Comparison of ENCODE assay signal across 12 mouse cellular contexts in the genomic region with DNA sequence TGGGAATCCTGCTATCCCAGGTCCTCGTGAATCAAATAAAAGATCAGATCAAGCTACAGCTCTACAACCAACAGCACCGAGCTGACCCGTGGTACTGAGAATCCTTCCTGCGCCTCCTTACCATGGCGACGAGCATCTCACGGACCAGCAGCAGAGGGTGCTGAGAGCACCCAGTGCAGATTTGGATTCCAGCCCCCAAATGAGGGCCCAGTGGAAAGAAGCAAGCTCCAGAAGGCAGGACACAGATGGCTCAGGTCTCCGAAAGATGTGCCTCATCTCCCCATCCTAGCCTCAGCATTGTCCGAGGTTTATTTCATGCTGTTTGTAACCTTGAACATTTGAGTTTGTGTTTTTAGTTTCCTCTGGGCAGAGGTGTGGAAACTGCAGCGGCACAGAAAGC. TPM values are rescaled to one million over a fixed set of nuclear protein-coding genes. Genes with fewer than 3 reads are reported as not detected.
DNase-seq lines count a peak whose midpoint lies in the region; ATAC-seq and TF ChIP-seq lines count a peak whose summit lies in the region.
"Had no signal": no experiment of that assay in that cellular context is flagged by ENCODE, and none has a peak within 500 bp of the region (broad histone marks: within the 10 kb centered on the region; RNA-seq: fewer than 3 reads in every experiment).

No protein-coding gene starts in this region.

- no peak for DNase-seq in forebrain, embryonic 10.5 days (ENCODE audit: extremely low spot score, low spot score)
- no peak for DNase-seq in forebrain, embryonic 11.5 days (ENCODE audit: low spot score)
- no peak for DNase-seq in left cerebral cortex, adult 2 months (ENCODE audit: extremely low spot score in 1 of 2, low spot score in 2 of 2)
- DNase-seq in left cerebral cortex, postnatal 10 days (ENCODE audit: extremely low spot score in 1 of 2, low spot score in 2 of 2) = no peak
- no peak for DNase-seq in gastrocnemius, postnatal 36 days
- no peak for DNase-seq in adrenal gland, postnatal 4 days (ENCODE audit: low spot score in 2 of 2)
- DNase-seq: B cell, adult 2 months; kidney, adult 11 months had no signal

- no peak; the same call in 1 of the 2 replicates for TF ChIP-seq CTCF in left cerebral cortex, adult 2 months (IDR thresholded peaks at IDR 0.05)

- intact Hi-C loops in left cerebral cortex, adult 2 months (cut with DNase I) = no loop called here
- intact Hi-C loops in left cerebral cortex, postnatal 10 days (cut with DNase I) = no loop called here
- intact Hi-C loops in gastrocnemius, postnatal 36 days (cut with DNase I) = no loop called here

- no peak for ATAC-seq in forebrain, embryonic 11.5 days (replicated peaks; ENCODE audit: low FRiP score)
- ATAC-seq in forebrain, embryonic 13.5 days = peak; percentile 21; the same call in 1 of the 2 replicates
- ATAC-seq in midbrain, embryonic 15.5 days (replicated peaks) = peak; percentile 18; the same call in 1 of the 2 replicates

- no peak overlapping the region for H3K4me2 ChIP-seq in forebrain, embryonic 11.5 days (ENCODE audit: low read depth, low read length, severe bottlenecking)
- peak overlapping the region; percentile 59 for H3K4me2 ChIP-seq in forebrain, embryonic 13.5 days
- peak overlapping the region; percentile 52 for H3K4me2 ChIP-seq in midbrain, embryonic 15.5 days

- H3K4me3 ChIP-seq in forebrain, embryonic 10.5 days = 0 out of 2 replicates have a peak overlapping the region, but pooled peaks have one; percentile 45
- no peak overlapping the region for H3K4me3 ChIP-seq in forebrain, embryonic 11.5 days (ENCODE audit: low read depth, low read length)
- H3K4me3 ChIP-seq in left cerebral cortex, adult 2 months = no peak overlapping the region
- H3K4me3 ChIP-seq in forebrain, embryonic 13.5 days = no peak overlapping the region
- H3K4me3 ChIP-seq in midbrain, embryonic 15.5 days = 0 out of 2 replicates have a peak overlapping the region, but pooled peaks have one; percentile 19

- 60% methylated on average over 10 of the region's 10 CpGs for WGBS in forebrain, embryonic 10.5 days
- 55% methylated on average over 10 of the region's 10 CpGs for WGBS in forebrain, embryonic 11.5 days
- 59% methylated on average over 10 of the region's 10 CpGs for whole genome bisulfite sequencing in forebrain, embryonic 13.5 days
- 57% methylated on average over 10 of the region's 10 CpGs for WGBS in midbrain, embryonic 15.5 days

- peaks cover 5% of the 10 kb centered on the region; the same call in 1 of the 2 replicates for H3K36me3 ChIP-seq in forebrain, embryonic 10.5 days (replicated peaks)
- H3K36me3 ChIP-seq in forebrain, embryonic 11.5 days (ENCODE audit: control insufficient read depth, insufficient read depth, low read length) = no peaks in the 10 kb centered on the region
- H3K36me3 ChIP-seq in forebrain, embryonic 13.5 days (ENCODE audit: poor library complexity, severe bottlenecking) = no peaks in the 10 kb centered on the region
- H3K36me3 ChIP-seq in midbrain, embryonic 15.5 days (replicated peaks) = no peaks in the 10 kb centered on the region
- H3K36me3 ChIP-seq: stomach, embryonic 15.5 days had no signal

- no peaks in the 10 kb centered on the region for H3K9me3 ChIP-seq in forebrain, embryonic 10.5 days
- H3K9me3 ChIP-seq in forebrain, embryonic 11.5 days (ENCODE audit: control insufficient read depth, low read length) = no peaks in the 10 kb centered on the region
- no peaks in the 10 kb centered on the region for H3K9me3 ChIP-seq in forebrain, embryonic 13.5 days (replicated peaks)
- H3K9me3 ChIP-seq in midbrain, embryonic 15.5 days = no peaks in the 10 kb centered on the region
- H3K9me3 ChIP-seq: stomach, embryonic 15.5 days had no signal

- peaks cover 42% of the 10 kb centered on the region for H3K27me3 ChIP-seq in forebrain, embryonic 10.5 days (ENCODE audit: poor library complexity, severe bottlenecking)
- H3K27me3 ChIP-seq in forebrain, embryonic 11.5 days (ENCODE audit: control insufficient read depth, insufficient read depth, low read length) = no peaks in the 10 kb centered on the region
- peaks cover 2% of the 10 kb centered on the region; the same call in 1 of the 2 replicates for H3K27me3 ChIP-seq in forebrain, embryonic 13.5 days
- H3K27me3 ChIP-seq in midbrain, embryonic 15.5 days (replicated peaks) = 0 out of 2 replicates have a peak, but pooled peaks cover 3% of the 10 kb centered on the region
- H3K27me3 ChIP-seq: stomach, embryonic 15.5 days had no signal

- H3K27ac ChIP-seq in forebrain, embryonic 10.5 days = peak overlapping the region; percentile 42
- H3K27ac ChIP-seq in forebrain, embryonic 11.5 days (ENCODE audit: low read depth, low read length) = no peak overlapping the region
- peak overlapping the region; percentile 77 for H3K27ac ChIP-seq in left cerebral cortex, adult 2 months
- H3K27ac ChIP-seq in forebrain, embryonic 13.5 days = no peak overlapping the region
- peak overlapping the region; percentile 52 for H3K27ac ChIP-seq in midbrain, embryonic 15.5 days
- H3K27ac ChIP-seq: stomach, embryonic 15.5 days had no signal

- peaks cover 29% of the 10 kb centered on the region for H3K4me1 ChIP-seq in forebrain, embryonic 10.5 days
- peaks cover 10% of the 10 kb centered on the region for H3K4me1 ChIP-seq in forebrain, embryonic 11.5 days (replicated peaks; ENCODE audit: control insufficient read depth, insufficient read depth, low read length)
- peaks cover 27% of the 10 kb centered on the region for H3K4me1 ChIP-seq in forebrain, embryonic 13.5 days
- H3K4me1 ChIP-seq in midbrain, embryonic 15.5 days = peaks cover 26% of the 10 kb centered on the region

- H3K9ac ChIP-seq in forebrain, embryonic 11.5 days (ENCODE audit: low read length) = no peak overlapping the region
- H3K9ac ChIP-seq in forebrain, embryonic 13.5 days = 0 out of 2 replicates have a peak overlapping the region, but pooled peaks have one; percentile 26
- H3K9ac ChIP-seq in midbrain, embryonic 15.5 days = no peak overlapping the region
- H3K9ac ChIP-seq: stomach, embryonic 15.5 days had no signal

RNA-seq across cellular contexts. Expression of gene Smo, which starts 17.8 kb away (rescaled TPM):
- 51.2 and 52.7 TPM in 2 replicates for polyA plus RNA-seq in forebrain, embryonic 10.5 days (2016; fragmentation: Nextera tagmentation; extraction: Ambion mirVana)
- polyA plus RNA-seq in forebrain, embryonic 11.5 days (2014; fragmentation: Nextera tagmentation; extraction: Ambion mirVana) = 72.8 and 78.2 TPM in 2 replicates
- 1 to 10 TPM; 9.0 to 9.2 TPM for total RNA-seq in left cerebral cortex, adult 2 months (2021)
- total RNA-seq in left cerebral cortex, postnatal 10 days (2021) = 10 to 100 TPM; 10.6 to 11.3 TPM
- polyA plus RNA-seq in forebrain, embryonic 13.5 days (2015; fragmentation: Nextera tagmentation; extraction: Ambion mirVana) = 20.5 and 21.1 TPM in 2 replicates
- 12.3 and 14.2 TPM in 2 replicates for polyA plus RNA-seq in midbrain, embryonic 15.5 days (2015; fragmentation: Nextera tagmentation; extraction: Ambion mirVana)
- 1 to 10 TPM; 4.4 to 4.5 TPM for total RNA-seq in gastrocnemius, postnatal 36 days (2021)
- total RNA-seq in adrenal gland, postnatal 4 days (2021) = 10 to 100 TPM; 88.5 to 94.3 TPM
- total RNA-seq: neutrophil, adult 5-6 weeks had no signal

RNA-seq across cellular contexts. Expression of gene Tspan33, which starts 23.5 kb away (rescaled TPM):
- 11.5 and 13.3 TPM in 2 replicates for polyA plus RNA-seq in forebrain, embryonic 10.5 days (2016; fragmentation: Nextera tagmentation; extraction: Ambion mirVana)
- 7.4 and 8.3 TPM in 2 replicates for polyA plus RNA-seq in forebrain, embryonic 11.5 days (2014; fragmentation: Nextera tagmentation; extraction: Ambion mirVana)
- total RNA-seq in left cerebral cortex, adult 2 months (2021) = 10 to 100 TPM; 27.5 to 28.2 TPM
- 10 to 100 TPM; 18.8 to 20.4 TPM for total RNA-seq in left cerebral cortex, postnatal 10 days (2021)
- polyA plus RNA-seq in forebrain, embryonic 13.5 days (2015; fragmentation: Nextera tagmentation; extraction: Ambion mirVana) = 4.3 and 5.6 TPM in 2 replicates
- 6.5 and 8.3 TPM in 2 replicates for polyA plus RNA-seq in midbrain, embryonic 15.5 days (2015; fragmentation: Nextera tagmentation; extraction: Ambion mirVana)
- total RNA-seq in gastrocnemius, postnatal 36 days (2021) = 1 to 10 TPM; 2.2 to 3.0 TPM
- 10 to 100 TPM; 10.6 to 16.4 TPM for total RNA-seq in adrenal gland, postnatal 4 days (2021)

RNA-seq across cellular contexts. Expression of gene Ahcyl2, which starts 50.3 kb away (rescaled TPM):
- 13.5 and 15.1 TPM in 2 replicates for polyA plus RNA-seq in forebrain, embryonic 10.5 days (2016; fragmentation: Nextera tagmentation; extraction: Ambion mirVana)
- polyA plus RNA-seq in forebrain, embryonic 11.5 days (2014; fragmentation: Nextera tagmentation; extraction: Ambion mirVana) = 16.7 and 19.1 TPM in 2 replicates
- total RNA-seq in left cerebral cortex, adult 2 months (2021) = 100 to 1,000 TPM; 137 to 141 TPM
- total RNA-seq in left cerebral cortex, postnatal 10 days (2021) = 10 to 100 TPM; 67.9 to 75.9 TPM
- 11.1 and 12.3 TPM in 2 replicates for polyA plus RNA-seq in forebrain, embryonic 13.5 days (2015; fragmentation: Nextera tagmentation; extraction: Ambion mirVana)
- 18.0 and 20.6 TPM in 2 replicates for polyA plus RNA-seq in midbrain, embryonic 15.5 days (2015; fragmentation: Nextera tagmentation; extraction: Ambion mirVana)
- total RNA-seq in gastrocnemius, postnatal 36 days (2021) = 10 to 100 TPM; 12.7 to 14.5 TPM
- 100 to 1,000 TPM in 1 of 2 experiments, 10 to 100 TPM in 1; 93.7 to 119 TPM for total RNA-seq in adrenal gland, postnatal 4 days (2021)

Comparison
In these comparisons a context has a peak if more than half of its experiments do, and no peak if none do; other contexts are left out.
1. H3K27ac ChIP-seq: peak in forebrain, embryonic 10.5 days (single experiment), left cerebral cortex, adult 2 months (single experiment) and midbrain, embryonic 15.5 days (single experiment); none in forebrain, embryonic 11.5 days (single experiment) and forebrain, embryonic 13.5 days (single experiment).
2. H3K4me3 ChIP-seq: peak in forebrain, embryonic 10.5 days (single experiment) and midbrain, embryonic 15.5 days (single experiment); none in forebrain, embryonic 11.5 days (single experiment), left cerebral cortex, adult 2 months (single experiment) and forebrain, embryonic 13.5 days (single experiment).
3. RNA of gene Smo, which starts 17.8 kb away (total RNA-seq): 88.5 to 94.3 TPM in adrenal gland, postnatal 4 days; 10.6 to 11.3 TPM in left cerebral cortex, postnatal 10 days, 9.0 to 9.2 TPM in left cerebral cortex, adult 2 months and 4.4 to 4.5 TPM in gastrocnemius, postnatal 36 days; every median in the first group is over 4 times any median in the second.
4. RNA of gene Ahcyl2, which starts 50.3 kb away (total RNA-seq): 137 to 141 TPM in left cerebral cortex, adult 2 months, 93.7 to 119 TPM in adrenal gland, postnatal 4 days and 67.9 to 75.9 TPM in left cerebral cortex, postnatal 10 days; 12.7 to 14.5 TPM in gastrocnemius, postnatal 36 days; every median in the first group is over 4 times any median in the second.